Mouse (Mus musculus): ENCODE results near the gene Phpt1.
A peak's percentile ranks its signal among the peaks of the same experiment; 100 is the strongest.

- peak; percentile 83 for TF ChIP-seq CTCF (IDR thresholded peaks at IDR 0.05; ENCODE audit: borderline replicate concordance, insufficient read depth, low read depth, low read length)
- TF ChIP-seq POLR2A (IDR thresholded peaks at IDR 0.05; ENCODE audit: borderline replicate concordance, insufficient read depth, low read length), result no peak
Measured at GRCm38 (mm10) chr2:25551186-25551585, 23.8 kb downstream of the Phpt1 start.

Measured in cerebellum, adult 2 months (tissue).